Mouse (Mus musculus) cerebellum, adult 11 months (tissue): ENCODE data around the gene Btbd6.

Source experiments
- DNase-seq: peaks from one replicate; pipeline ENCODE4 v3.0.0; 2022

The Btbd6 gene

DNA sequence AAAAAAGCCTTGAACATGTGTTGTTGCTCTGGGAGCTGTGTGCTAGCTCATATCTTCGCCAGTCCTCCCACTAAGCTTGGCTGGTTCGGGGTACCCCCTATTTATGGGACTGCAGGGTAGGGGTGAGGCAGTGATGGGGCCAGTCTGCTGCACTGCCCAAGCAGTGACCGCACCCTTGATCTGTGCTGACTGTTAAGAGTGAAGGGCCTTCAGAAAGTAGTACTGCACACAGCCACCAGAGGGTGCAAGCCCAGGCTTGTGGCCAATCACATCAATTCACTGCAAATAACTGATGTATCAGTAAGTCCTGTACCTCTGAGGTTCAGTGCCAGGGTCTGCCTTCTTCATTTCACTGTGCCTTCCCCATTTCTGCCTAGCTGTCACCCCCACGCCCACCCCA, 20.5 kb upstream of the Btbd6 start:
- peak; percentile 76 for DNase-seq

DNA sequence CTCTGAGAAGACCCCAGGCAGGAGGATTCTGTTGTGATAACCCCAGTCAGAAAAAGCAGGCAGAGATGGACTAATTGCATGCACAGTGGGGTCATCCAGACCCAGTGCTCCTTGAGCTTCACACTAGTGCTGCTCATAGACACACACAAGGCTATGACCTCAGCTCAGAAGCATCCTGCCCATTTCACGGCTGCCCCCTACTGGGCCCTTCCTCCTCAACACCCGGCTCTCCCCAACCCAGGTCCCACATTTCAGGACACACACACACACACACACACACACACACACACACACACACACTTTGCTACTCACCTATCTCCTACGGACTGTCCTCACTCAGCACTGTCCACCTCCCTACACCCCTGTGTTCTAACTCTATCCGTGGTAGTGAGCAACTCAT, 18.0 kb upstream of the Btbd6 start:
- DNase-seq, result no peak

DNA sequence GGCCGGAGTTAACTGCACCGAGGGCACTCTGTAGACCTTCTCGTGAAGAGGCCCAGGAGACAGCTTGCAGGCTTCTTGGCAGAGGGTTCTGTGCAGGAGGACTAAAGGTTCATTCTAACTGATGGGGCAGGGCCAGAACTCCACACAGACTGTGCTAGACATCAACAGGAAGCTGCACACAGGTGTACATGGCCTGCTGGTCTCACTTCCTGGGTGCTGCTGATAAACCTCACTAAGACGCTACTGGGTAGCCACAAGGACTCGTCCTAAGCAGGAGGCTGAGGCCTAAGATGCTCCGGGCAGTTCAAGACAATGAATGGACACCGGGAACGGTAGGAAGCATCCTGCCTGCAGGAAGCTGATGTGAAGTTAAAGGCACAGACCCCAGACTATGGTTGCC, 16.9 kb upstream of the Btbd6 start:
- no peak for DNase-seq

- DNase-seq, result peak; percentile 70
Observed at GRCm38 (mm10) chr12:112961428-112961827, 14.9 kb upstream of the Btbd6 start.

- no peak for DNase-seq
Observed at GRCm38 (mm10) chr12:112961872-112962271, 14.4 kb upstream of the Btbd6 start.

GRCm38 (mm10) chr12:112965783-112966182, 10.5 kb upstream of the Btbd6 start:
- DNase-seq, result no peak

GRCm38 (mm10) chr12:112968943-112969342, 7.3 kb upstream of the Btbd6 start:
- DNase-seq, result no peak

GRCm38 (mm10) chr12:112969616-112970015, 6.7 kb upstream of the Btbd6 start:
- no peak for DNase-seq

- DNase-seq, result no peak
Observed at GRCm38 (mm10) chr12:112974736-112975135, 1.5 kb upstream of the Btbd6 start.

DNA sequence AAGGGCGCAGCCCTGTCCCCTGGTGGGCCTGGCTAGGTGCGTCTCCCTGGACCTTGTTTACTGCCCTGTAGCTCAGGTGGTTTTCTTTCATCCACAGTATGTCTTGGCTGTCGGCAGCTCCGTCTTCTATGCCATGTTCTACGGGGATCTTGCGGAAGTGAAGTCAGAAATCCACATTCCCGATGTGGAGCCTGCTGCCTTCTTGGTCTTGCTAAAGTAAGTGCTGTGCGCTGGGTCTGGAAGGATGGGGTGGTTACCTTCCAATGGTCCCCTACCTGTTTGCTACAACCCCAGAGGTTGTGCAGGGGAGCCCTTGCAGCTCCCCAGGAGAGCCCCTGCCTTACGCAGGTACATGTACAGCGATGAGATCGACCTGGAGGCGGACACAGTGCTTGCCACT, 874 bp downstream of the Btbd6 start:
- DNase-seq, result no peak

GRCm38 (mm10) chr12:112982031-112982430, 5.7 kb downstream of the Btbd6 start:
- DNase-seq, result no peak

GRCm38 (mm10) chr12:112985346-112985745, 9.1 kb downstream of the Btbd6 start:
- no peak for DNase-seq

- no peak for DNase-seq
Observed at GRCm38 (mm10) chr12:112987877-112988276, 11.6 kb downstream of the Btbd6 start.

GRCm38 (mm10) chr12:112990706-112991405, 14.6 kb downstream of the Btbd6 start:
- no peak for DNase-seq

DNA sequence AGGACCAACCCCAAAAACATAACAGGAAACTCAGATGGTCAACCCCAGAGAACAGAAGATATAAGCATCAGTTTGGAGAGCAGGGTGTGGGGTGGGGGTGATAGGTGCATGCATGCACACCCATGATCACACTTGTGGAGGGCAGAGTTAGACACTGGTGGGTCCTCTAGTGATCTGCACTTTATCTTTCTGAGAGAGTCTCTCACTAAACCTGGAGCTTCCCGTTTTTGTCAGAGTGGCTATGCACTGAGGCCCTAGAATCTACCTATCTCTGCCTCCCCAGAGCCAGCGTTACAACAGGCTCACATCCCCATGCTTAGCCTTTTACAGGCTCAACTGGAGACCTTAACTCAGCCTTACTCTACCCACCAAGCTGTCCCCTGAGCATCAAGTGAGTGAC, 15.2 kb downstream of the Btbd6 start:
- DNase-seq, result no peak

DNA sequence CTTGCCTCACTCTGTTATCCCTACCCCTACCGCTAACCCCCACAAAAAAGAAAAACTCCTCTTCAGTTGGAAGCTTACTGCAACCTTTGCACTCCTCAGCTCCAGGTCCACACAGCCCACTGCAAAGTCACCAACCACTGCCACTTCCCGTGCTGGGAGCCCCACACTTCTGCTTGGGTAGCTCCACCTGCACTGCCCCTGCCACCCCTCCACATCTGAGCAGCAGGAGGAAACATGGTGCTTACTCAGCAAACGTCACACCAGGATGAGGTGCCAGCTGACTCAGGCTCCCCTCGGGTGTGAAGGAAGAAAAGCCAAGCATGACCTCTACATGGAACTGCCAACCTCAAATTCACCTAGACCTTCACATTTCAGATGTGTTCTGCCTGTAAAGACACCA, 17.9 kb downstream of the Btbd6 start:
- no peak for DNase-seq

DNA sequence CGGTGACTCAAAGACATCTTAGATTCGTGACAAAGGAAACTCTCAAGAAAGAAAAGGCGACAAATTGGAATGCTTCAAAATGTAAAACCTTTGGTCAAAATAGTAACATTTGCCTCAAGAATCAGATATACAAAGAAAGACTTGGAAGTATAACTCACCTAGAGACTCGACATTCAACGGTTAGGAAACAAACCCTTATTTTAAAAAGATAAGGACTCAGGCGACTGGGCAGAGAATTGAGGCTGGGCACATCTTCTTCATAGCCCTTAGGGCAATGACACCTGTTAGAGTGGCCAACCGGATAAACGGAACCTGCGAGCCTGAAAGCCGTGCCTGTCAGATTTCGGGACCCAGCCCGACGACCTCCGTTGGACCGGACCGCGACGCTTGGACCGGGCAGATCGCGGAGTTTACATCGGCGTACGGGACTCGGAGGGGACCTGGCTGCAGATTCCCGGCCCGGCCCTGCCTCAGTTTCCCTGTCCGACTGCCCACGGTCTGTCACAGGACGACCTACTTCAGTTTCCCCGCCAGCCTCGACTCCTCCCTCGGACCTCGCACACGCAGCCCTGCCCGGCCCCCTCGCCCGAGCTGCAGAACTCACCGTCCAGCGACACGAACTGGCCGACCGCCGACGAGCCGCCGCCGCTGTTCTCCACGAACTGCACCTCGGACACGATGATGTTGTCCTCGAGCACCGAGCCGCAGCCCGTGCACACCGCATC, 23.4 kb downstream of the Btbd6 start:
- DNase-seq, result peak; percentile 68

GRCm38 (mm10) chr12:113000294-113001132, 24.2 kb downstream of the Btbd6 start, which contains the start of gene Brf1:
TSS of gene Brf1 (minus strand) at chr12:113000704.
- DNase-seq, result peak; percentile 96

DNA sequence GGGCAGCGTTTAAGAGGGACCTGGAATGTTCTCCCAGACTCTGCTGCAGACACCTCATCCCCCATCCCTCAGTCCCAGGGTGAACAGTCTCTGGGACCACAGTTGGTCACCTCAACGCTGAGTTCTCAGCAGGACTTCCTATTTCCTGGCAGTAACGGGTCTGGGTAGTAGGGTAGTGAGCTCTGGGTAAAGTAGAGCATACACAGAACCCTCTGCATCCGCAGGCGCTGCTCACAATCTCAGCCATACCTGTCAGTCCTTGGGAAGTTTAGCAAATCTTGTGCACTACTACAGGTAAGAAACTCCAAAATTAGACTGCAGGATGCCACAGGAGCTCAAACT, 24.8 kb downstream of the Btbd6 start:
- DNase-seq, result no peak

DNA sequence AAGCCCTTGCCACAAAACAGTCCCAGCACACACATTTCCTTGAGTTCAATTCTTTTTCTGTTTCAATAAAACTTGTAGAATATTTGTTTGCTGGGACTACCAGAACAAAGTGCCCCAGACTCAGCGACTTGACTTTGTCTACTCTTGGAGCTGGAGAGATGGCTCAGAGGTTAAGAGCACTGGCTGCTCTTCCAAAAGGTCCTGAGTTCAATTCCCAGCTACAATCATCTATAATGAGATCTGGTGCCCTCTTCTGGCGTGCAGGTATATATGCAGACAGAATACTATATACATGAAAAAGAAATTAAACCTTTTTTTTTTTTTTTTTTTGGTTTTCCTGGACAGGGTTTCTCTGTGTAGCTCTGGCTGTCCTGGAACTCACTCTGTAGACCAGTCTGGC, 26.4 kb downstream of the Btbd6 start:
- no peak for DNase-seq

GRCm38 (mm10) chr12:113004011-113004410, 27.7 kb downstream of the Btbd6 start:
- DNase-seq, result no peak

DNA sequence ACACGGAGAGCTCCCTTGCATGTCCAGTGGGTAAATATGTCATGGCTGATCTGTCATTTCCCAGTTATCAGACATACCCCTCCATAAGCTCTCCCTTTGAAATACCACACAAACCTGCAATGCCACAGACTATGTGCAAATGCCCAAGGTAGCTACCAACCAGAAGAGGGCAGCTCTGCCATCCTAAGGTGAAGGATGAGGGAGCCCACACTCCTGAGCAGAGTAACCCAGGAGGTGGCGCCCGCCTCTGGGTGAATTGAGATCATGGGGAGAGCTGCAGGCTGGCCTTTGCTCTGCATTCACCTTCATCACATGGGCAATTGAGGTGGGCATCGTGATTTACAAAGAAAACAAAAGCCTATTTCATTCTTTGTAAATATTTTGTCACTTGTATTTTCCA, 28.7 kb downstream of the Btbd6 start:
- peak; percentile 45 for DNase-seq

GRCm38 (mm10) chr12:113011702-113012360, 35.5 kb downstream of the Btbd6 start:
- DNase-seq, result no peak
